Mouse (Mus musculus): ENCODE results near the gene Isyna1. TPM values are rescaled to one million over a fixed set of nuclear protein-coding genes. Genes with fewer than 3 reads are reported as not detected.

Isyna1 gene
- polyA plus RNA-seq, 1 experiment from 2014 or later: 107 TPM

Other genes with a start within 250 kb of the Isyna1 start
- gene Upf1, start 241.1 kb upstream of the Isyna1 start, polyA plus RNA-seq (2016; fragmentation: Nextera tagmentation; extraction: Ambion mirVana): 32.8 and 38.0 TPM in 2 replicates
- 0.23 TPM in 1 of 2 replicates, not detected in the other for gene Comp, start 220.8 kb upstream of the Isyna1 start, polyA plus RNA-seq (2016; fragmentation: Nextera tagmentation; extraction: Ambion mirVana)
- 22.8 and 23.6 TPM in 2 replicates for gene Crtc1, start 154.8 kb upstream of the Isyna1 start, polyA plus RNA-seq (2016; fragmentation: Nextera tagmentation; extraction: Ambion mirVana)
- gene Klhl26, start 117.4 kb upstream of the Isyna1 start, polyA plus RNA-seq (2016; fragmentation: Nextera tagmentation; extraction: Ambion mirVana): 17.8 and 18.5 TPM in 2 replicates
- gene Tmem59l, start 107.0 kb upstream of the Isyna1 start, polyA plus RNA-seq (2016; fragmentation: Nextera tagmentation; extraction: Ambion mirVana): 19.3 and 21.7 TPM in 2 replicates
- 0.92 and 1.6 TPM in 2 replicates for gene Crlf1, start 101.2 kb upstream of the Isyna1 start, polyA plus RNA-seq (2016; fragmentation: Nextera tagmentation; extraction: Ambion mirVana)
- gene Rex1bd, start 87.6 kb upstream of the Isyna1 start, polyA plus RNA-seq (2016; fragmentation: Nextera tagmentation; extraction: Ambion mirVana): 130 and 134 TPM in 2 replicates
- 748 and 749 TPM in 2 replicates for gene Uba52, start 83.6 kb upstream of the Isyna1 start, polyA plus RNA-seq (2016; fragmentation: Nextera tagmentation; extraction: Ambion mirVana)
- gene Fkbp8, start 66.6 kb upstream of the Isyna1 start, polyA plus RNA-seq (2016; fragmentation: Nextera tagmentation; extraction: Ambion mirVana): 326 and 332 TPM in 2 replicates
- 52.1 and 52.7 TPM in 2 replicates for gene Kxd1, start 66.4 kb upstream of the Isyna1 start, polyA plus RNA-seq (2016; fragmentation: Nextera tagmentation; extraction: Ambion mirVana)
- gene Ell, start 54.9 kb upstream of the Isyna1 start, polyA plus RNA-seq (2016; fragmentation: Nextera tagmentation; extraction: Ambion mirVana): 18.7 and 21.6 TPM in 2 replicates
- gene Ssbp4, start 14.5 kb downstream of the Isyna1 start, polyA plus RNA-seq (2016; fragmentation: Nextera tagmentation; extraction: Ambion mirVana): 115 and 118 TPM in 2 replicates
- 1.0 and 1.6 TPM in 2 replicates for gene Lrrc25, start 21.8 kb downstream of the Isyna1 start, polyA plus RNA-seq (2016; fragmentation: Nextera tagmentation; extraction: Ambion mirVana)
- 0.17 TPM in 1 of 2 replicates, not detected in the other for gene Gdf15, start 38.1 kb downstream of the Isyna1 start, polyA plus RNA-seq (2016; fragmentation: Nextera tagmentation; extraction: Ambion mirVana)
- gene Pgpep1, start 66.0 kb downstream of the Isyna1 start, polyA plus RNA-seq (2016; fragmentation: Nextera tagmentation; extraction: Ambion mirVana): 82.7 and 93.7 TPM in 2 replicates
- gene Lsm4, start 78.9 kb downstream of the Isyna1 start, polyA plus RNA-seq (2016; fragmentation: Nextera tagmentation; extraction: Ambion mirVana): 255 and 263 TPM in 2 replicates
- gene Jund, start 104.6 kb downstream of the Isyna1 start, polyA plus RNA-seq (2016; fragmentation: Nextera tagmentation; extraction: Ambion mirVana): 206 and 213 TPM in 2 replicates
- gene Iqcn, start 109.1 kb downstream of the Isyna1 start, polyA plus RNA-seq (2016; fragmentation: Nextera tagmentation; extraction: Ambion mirVana): 0.04 TPM in 1 of 2 replicates, not detected in the other
- gene Gm3336, start 124.2 kb downstream of the Isyna1 start, polyA plus RNA-seq (2016; fragmentation: Nextera tagmentation; extraction: Ambion mirVana): not detected in 2 replicates
- 0.15 and 0.39 TPM in 2 replicates for gene Pde4c, start 129.3 kb downstream of the Isyna1 start, polyA plus RNA-seq (2016; fragmentation: Nextera tagmentation; extraction: Ambion mirVana)
- gene Rab3a, start 160.3 kb downstream of the Isyna1 start, polyA plus RNA-seq (2016; fragmentation: Nextera tagmentation; extraction: Ambion mirVana): 98.9 and 102 TPM in 2 replicates
- gene Mpv17l2, start 166.6 kb downstream of the Isyna1 start, polyA plus RNA-seq (2016; fragmentation: Nextera tagmentation; extraction: Ambion mirVana): 35.4 and 37.3 TPM in 2 replicates
- 73.4 and 74.6 TPM in 2 replicates for gene Pik3r2, start 182.3 kb downstream of the Isyna1 start, polyA plus RNA-seq (2016; fragmentation: Nextera tagmentation; extraction: Ambion mirVana)
- gene Mast3, start 210.7 kb downstream of the Isyna1 start, polyA plus RNA-seq (2016; fragmentation: Nextera tagmentation; extraction: Ambion mirVana): 17.1 and 18.0 TPM in 2 replicates
- gene Il12rb1, start 214.1 kb downstream of the Isyna1 start, polyA plus RNA-seq (2016; fragmentation: Nextera tagmentation; extraction: Ambion mirVana): 0.08 TPM in 1 of 2 replicates, not detected in the other
- gene Arrdc2, start 245.3 kb downstream of the Isyna1 start, polyA plus RNA-seq (2016; fragmentation: Nextera tagmentation; extraction: Ambion mirVana): 10.4 and 10.5 TPM in 2 replicates

Measured in midbrain, embryonic 12.5 days (tissue).